Mouse (Mus musculus): ENCODE measurements around the gene Gm7534.

Gene Gm7534

GRCm38 (mm10) chr4:134165024-134165423 is 37.8 kb downstream of the Gm7534 start:
- TF ChIP-seq GATA4 (IDR thresholded peaks at IDR 0.05; ENCODE audit: insufficient replicate concordance, low read length) = no peak

GRCm38 (mm10) chr4:134164591-134164990 is 38.2 kb downstream of the Gm7534 start:
- TF ChIP-seq GATA4 (IDR thresholded peaks at IDR 0.05; ENCODE audit: insufficient replicate concordance, low read length) = no peak

GRCm38 (mm10) chr4:134158774-134159173 is 44.0 kb downstream of the Gm7534 start:
- TF ChIP-seq GATA4 (IDR thresholded peaks at IDR 0.05; ENCODE audit: insufficient replicate concordance, low read length) = no peak

GRCm38 (mm10) chr4:134157558-134157957 is 45.2 kb downstream of the Gm7534 start:
- TF ChIP-seq GATA4 (IDR thresholded peaks at IDR 0.05; ENCODE audit: insufficient replicate concordance, low read length) = no peak

GRCm38 (mm10) chr4:134156744-134157143 is 46.1 kb downstream of the Gm7534 start:
- no peak for TF ChIP-seq GATA4 (IDR thresholded peaks at IDR 0.05; ENCODE audit: insufficient replicate concordance, low read length)

- TF ChIP-seq GATA4 (IDR thresholded peaks at IDR 0.05; ENCODE audit: insufficient replicate concordance, low read length) = no peak
Observed at GRCm38 (mm10) chr4:134155961-134156465, 46.8 kb downstream of the Gm7534 start.

- no peak for TF ChIP-seq GATA4 (IDR thresholded peaks at IDR 0.05; ENCODE audit: insufficient replicate concordance, low read length)
Observed at GRCm38 (mm10) chr4:134155531-134155930, 47.3 kb downstream of the Gm7534 start.

GRCm38 (mm10) chr4:134154354-134154753 is 48.5 kb downstream of the Gm7534 start:
- no peak for TF ChIP-seq GATA4 (IDR thresholded peaks at IDR 0.05; ENCODE audit: insufficient replicate concordance, low read length)

GRCm38 (mm10) chr4:134153656-134154055 is 49.1 kb downstream of the Gm7534 start:
- TF ChIP-seq GATA4 (IDR thresholded peaks at IDR 0.05; ENCODE audit: insufficient replicate concordance, low read length) = no peak

- no peak for TF ChIP-seq GATA4 (IDR thresholded peaks at IDR 0.05; ENCODE audit: insufficient replicate concordance, low read length)
Observed at GRCm38 (mm10) chr4:134152112-134152511, 50.7 kb downstream of the Gm7534 start.

GRCm38 (mm10) chr4:134149389-134149788 is 53.4 kb downstream of the Gm7534 start:
- TF ChIP-seq GATA4 (IDR thresholded peaks at IDR 0.05; ENCODE audit: insufficient replicate concordance, low read length) = no peak

Data from liver, adult (tissue).